Mouse (Mus musculus) E14TG2a.4 (cell line): ENCODE measurements around the gene Inpp4b.

ENCODE experiments used
- CTCF ChIP-seq: conservative IDR thresholded peaks from 2 replicates; pipeline ENCODE4 v1.5.1; 2014; ENCODE audit warnings: low read length
- POU5F1 ChIP-seq: IDR thresholded peaks from 2 replicates; pipeline ENCODE4 v1.6.1; 2014; ENCODE audit warnings: low read length, borderline replicate concordance

DNA sequence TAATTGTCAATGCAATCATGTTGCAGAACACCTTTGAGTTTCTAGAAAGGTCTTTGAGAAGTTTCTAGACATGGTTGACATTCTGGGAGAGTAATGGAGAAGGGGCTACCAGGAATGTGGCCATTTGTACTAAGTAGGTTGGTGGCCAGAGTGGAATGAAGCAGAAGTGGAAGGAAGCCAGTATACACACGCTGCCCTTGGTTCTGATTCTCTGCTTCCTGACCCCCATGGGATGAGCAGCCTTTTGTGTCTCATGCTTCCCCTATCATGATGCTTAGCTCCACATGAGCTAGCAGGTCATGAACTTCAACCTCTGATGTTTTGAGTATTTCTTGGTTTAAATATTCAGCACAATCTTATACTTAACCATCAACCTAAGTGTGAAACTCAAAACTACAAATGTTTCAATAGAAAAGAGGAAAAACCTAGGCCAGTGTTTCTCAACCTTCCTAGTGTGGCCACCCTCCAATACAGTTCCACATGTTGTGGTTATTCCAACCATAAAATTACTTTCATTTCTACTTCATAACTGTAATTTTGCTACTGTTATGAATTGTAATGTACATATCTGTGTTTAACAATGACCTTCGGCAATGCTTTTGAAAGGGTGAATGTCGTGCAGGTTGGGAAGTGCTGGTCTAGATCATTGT, 233.0 kb downstream of the Inpp4b start:
- no peak for TF ChIP-seq POU5F1
- TF ChIP-seq CTCF, result no peak
